Mouse (Mus musculus) right cerebral cortex, postnatal 36 days (tissue): ENCODE measurements at regions not wholly inside any gene's neighbourhood (a gene's known extent, or its start where the extent isn't known, plus 50 kb on each side); places are given as distances from the start of the nearest gene placed in this dataset.

ENCODE experiments used
- DNase-seq, 2 experiments: peaks; one replicate each; pipeline ENCODE4 v3.0.0; 2022; ENCODE audit warnings: low spot score in 2 of 2, mixed read lengths in 1 of 2

- no peak for DNase-seq
These were observed 261.1 kb upstream of the Kcnq5 start for GRCm38 (mm10) chr1:22222836-22223235.

DNA sequence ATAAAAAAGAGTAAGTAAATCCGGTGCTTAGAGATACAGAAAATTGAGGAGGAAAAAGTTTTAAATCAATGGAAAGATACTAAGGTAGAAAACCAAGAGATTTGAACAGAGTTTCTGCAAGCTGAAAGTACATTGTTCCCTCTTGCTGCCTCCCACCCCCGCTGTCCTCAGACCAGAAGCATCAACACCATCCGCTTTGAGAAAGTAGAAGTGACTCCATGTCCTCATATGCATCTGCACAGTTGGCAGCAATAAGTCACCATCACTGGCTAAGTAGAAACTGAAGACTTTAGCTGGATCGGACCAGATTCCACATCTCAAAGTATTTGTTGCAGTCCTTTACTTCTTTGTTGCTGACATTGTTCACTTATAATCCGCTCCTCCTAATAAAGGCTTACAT is 250.1 kb upstream of the Kcnq5 start:
- DNase-seq: peak in 1 of 2 experiments; percentile 41

DNA sequence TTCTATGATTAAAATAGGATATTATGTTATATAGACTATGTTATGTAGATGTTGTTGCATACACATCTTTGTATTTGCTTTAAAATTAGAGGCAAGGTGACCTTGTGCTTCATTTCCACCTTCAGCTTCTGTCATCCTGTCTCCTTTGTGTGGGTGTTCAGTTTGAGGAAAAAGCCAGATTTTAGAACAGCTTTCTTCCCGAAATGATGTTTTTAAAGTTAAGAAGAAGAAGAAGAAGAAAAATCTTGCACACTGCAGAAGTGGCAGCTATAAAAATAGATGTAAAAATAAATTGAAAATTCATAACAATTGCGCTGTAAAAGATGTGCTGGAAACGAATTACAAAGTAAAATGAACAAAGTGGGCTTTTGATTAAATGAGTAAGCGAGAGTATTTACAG is 249.5 kb upstream of the Kcnq5 start:
- no peak for DNase-seq

GRCm38 (mm10) chr1:22210621-22211020 is 248.9 kb upstream of the Kcnq5 start:
- DNase-seq: peak; percentile 13 to 16

- no peak for DNase-seq
These were observed 246.5 kb upstream of the Kcnq5 start for GRCm38 (mm10) chr1:22208287-22208686.

DNA sequence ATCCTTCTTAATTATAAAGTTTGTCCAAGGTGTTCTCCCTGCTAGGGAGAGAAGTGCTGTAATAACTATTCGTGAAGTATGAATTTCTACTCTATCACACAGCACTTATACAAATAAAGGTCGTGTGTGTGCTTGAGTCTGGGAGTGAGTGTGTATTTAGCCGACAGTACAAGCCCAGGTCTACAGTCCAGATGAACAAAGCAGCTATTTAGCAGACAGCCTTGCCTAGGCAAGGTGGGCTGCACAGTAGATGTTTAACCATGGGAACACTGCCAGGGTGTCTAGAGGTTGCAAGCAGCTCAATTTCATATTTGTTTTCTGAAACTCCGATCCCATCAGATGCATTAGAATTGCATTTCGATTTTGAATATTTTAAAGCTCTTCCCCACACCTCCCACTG is 245.2 kb upstream of the Kcnq5 start:
- no peak for DNase-seq

DNA sequence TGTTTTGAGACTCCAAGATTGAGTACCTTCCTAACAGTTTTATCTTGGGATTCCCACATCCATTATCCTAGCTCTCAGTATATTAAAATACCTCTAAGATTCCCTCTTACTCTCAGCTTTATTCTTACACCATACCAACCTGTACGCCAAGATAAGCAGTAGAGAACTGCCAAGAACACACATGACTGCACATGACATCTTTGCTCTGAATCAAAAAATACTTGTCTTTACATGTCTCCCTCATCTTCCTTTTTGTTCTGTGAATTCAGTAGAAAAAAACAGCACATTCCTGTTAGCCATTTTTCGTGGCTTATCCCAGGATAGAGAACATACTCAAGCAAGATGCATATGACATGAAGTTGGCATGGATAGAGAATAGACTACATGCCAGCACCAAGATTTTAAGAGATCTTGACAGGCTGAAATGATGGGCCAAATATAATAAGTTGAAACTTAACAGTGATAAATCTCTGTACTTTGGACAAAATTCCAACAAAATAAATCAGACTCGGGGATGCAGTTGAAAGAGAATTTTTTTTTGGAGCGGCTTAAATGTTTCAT is 206.0 kb upstream of the Kcnq5 start:
- no peak for DNase-seq

DNA sequence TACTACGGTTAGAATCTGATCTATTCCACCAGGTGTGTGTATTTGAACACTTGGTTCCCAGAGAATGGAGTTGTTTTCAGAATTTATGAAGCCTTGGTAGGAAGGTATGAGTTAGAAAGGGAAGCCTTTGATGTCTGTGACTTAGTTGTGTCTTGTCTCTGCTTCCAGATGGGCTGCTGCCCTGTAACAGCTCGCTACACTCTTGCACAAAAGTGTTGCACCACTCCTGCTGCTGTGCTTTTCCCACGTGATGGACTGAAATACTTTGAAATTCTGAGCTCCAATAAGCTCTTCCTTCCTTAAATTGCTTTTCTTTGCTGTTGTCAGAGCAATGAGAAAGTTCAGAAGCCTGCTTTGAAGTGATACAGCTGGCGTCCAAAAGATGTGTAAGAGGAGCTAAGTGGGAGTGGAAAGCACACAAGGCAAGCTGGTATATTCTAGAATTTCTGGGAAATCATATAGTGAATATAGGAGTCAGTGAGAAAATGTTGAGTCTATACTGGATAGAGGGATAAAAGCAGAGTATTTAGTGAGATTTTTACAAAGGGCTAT is 174.9 kb upstream of the Kcnq5 start:
- peak; percentile 1 to 2 for DNase-seq

DNA sequence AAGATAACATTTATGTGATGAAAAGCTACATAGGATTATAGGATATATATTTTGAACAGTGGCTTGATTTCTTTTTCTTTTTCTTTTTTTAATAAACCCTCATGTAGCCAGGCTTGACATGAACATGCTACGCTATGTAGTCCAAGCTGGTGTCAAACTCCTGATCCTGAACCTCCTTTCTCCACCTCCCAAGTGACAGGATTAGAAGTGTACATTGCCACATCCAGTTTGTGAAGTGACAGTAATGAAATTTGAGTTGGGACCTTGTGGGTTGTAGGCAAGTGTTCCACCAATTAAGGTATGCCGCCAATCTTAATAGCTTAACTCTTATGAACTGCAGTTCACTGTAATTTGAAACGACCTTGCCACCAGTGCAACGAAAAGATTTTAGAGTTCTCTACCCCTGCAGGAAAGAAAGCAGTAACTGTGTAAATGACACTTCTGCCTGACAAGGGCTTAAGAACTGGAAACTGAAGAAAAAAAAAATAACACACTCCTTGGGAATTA is 156.6 kb upstream of the Kcnq5 start:
- DNase-seq: no peak

GRCm38 (mm10) chr1:22116466-22116865 is 154.7 kb upstream of the Kcnq5 start:
- DNase-seq: no peak

DNA sequence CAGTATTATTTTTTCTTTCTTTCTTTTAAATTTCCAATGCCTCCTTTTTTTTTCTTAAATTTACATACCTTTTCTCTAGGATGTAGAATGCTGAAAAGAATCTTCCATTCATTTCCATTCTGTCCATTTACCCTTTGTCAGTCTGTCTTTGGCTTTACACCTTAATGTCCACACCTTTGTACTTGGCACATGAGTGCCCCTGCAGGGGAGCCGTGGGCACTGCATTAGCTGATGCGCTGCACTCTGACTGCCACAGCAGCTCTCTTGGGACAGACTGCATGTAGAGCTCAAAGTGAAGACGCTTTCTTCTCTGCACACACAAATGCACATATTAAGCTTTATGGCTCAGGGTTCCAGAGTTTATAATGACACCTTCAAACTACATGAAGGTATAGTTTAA is 143.8 kb upstream of the Kcnq5 start:
- DNase-seq: no peak

DNA sequence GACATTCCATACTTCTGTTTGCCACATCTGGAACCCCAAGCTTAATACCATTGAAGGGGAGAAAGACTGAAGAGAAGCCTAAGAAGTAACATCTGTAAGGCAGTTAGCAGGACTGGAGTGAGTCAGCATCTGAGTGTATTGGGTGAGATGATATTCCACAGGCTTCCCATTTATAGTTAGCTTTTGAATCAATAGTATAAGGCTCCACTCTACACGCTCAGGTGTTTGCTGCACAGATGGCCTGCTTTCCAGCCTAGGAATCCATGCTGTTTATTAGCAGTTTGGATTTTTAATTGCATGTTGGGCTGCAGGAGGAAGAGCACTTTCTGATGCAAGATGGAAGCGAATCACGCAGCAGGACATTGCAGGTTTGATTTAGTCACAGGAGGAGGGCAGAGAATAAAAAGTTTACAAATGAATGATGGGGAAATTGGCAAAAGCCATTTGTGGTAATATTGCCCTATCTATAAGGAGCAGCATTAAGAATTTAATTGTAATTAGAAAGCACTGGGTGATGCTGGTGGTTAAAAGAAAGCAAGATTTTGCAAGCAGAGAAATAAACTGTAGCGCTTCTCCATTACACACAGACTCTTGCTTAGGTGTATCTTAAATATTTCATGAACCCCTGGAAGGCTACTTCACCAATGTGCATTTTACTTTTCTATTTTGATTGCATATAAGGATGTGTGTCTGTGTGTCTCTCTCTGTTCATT is 109.8 kb upstream of the Kcnq5 start:
- DNase-seq: no peak

DNA sequence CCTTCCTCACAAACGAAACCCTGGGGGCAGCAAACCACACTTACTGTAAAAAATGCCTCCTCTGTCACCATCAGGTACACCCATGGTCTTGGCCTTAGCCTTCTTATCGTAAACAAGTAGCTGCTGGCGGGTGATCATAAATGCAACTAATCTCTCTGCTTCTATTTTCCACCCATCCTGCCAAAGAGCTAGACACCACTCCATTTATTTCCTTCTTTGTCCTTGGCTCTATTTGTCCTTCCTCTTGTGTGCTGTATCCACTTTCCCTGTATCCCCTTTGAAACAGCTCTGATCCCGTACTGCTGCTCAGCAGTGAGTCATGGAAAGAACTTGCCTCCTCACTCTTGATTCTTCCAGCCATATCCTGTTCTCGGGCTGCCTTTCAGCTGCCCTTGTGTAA is 108.3 kb upstream of the Kcnq5 start:
- DNase-seq: no peak
